Mouse (Mus musculus) right cerebral cortex, postnatal 4 days (tissue): Measurements from ENCODE around the gene Gabpb2.
"Not testable (repeated sequence)": the region's sequence is repeated elsewhere in the genome, so short reads cannot be mapped to it uniquely, and the experiment has no call there.

Experiments
- DNase-seq: peaks from one replicate; pipeline ENCODE4 v3.0.0-alpha.2; 2022

Gabpb2 gene

GRCm38 (mm10) chr3:95231298-95232221 is 13.8 kb upstream of the Gabpb2 start, which contains the start of gene Mllt11:
Gene Mllt11 (minus strand): TSS chr3:95232171.
- DNase-seq: no peak

- DNase-seq: no peak
Observed at GRCm38 (mm10) chr3:95230495-95231297, 13.0 kb upstream of the Gabpb2 start.

- DNase-seq: peak; percentile 43
Observed at GRCm38 (mm10) chr3:95229781-95230494, 12.2 kb upstream of the Gabpb2 start.

- peak; percentile 63 for DNase-seq
Observed at GRCm38 (mm10) chr3:95228894-95229780, 11.4 kb upstream of the Gabpb2 start.

- peak; percentile 91 for DNase-seq
Observed at GRCm38 (mm10) chr3:95228148-95228893, 10.6 kb upstream of the Gabpb2 start, which contains the start of gene Cdc42se1. Gene Cdc42se1 (plus strand): TSS chr3:95228732.

- DNase-seq: no peak
Observed at GRCm38 (mm10) chr3:95227214-95227613, 9.5 kb upstream of the Gabpb2 start.

- no peak for DNase-seq
Observed at GRCm38 (mm10) chr3:95224295-95224694, 6.6 kb upstream of the Gabpb2 start.

GRCm38 (mm10) chr3:95223041-95223440 is 5.3 kb upstream of the Gabpb2 start:
- DNase-seq: no peak

- no peak for DNase-seq
Observed at GRCm38 (mm10) chr3:95218466-95219137, 886 bp upstream of the Gabpb2 start.

- DNase-seq: no peak
Observed at GRCm38 (mm10) chr3:95216655-95217254, 961 bp downstream of the Gabpb2 start.

- DNase-seq: no peak
Observed at GRCm38 (mm10) chr3:95213609-95213975, 4.1 kb downstream of the Gabpb2 start.

- DNase-seq: not testable (repeated sequence)
Observed at GRCm38 (mm10) chr3:95212889-95213608, 4.7 kb downstream of the Gabpb2 start.

- no peak for DNase-seq
Observed at GRCm38 (mm10) chr3:95210585-95210984, 7.1 kb downstream of the Gabpb2 start.

GRCm38 (mm10) chr3:95208286-95208685 is 9.4 kb downstream of the Gabpb2 start:
- DNase-seq: no peak

GRCm38 (mm10) chr3:95203880-95204279 is 13.8 kb downstream of the Gabpb2 start:
- no peak for DNase-seq

GRCm38 (mm10) chr3:95200562-95200961 is 17.2 kb downstream of the Gabpb2 start:
- no peak for DNase-seq

- no peak for DNase-seq
Observed at GRCm38 (mm10) chr3:95200132-95200531, 17.6 kb downstream of the Gabpb2 start.

GRCm38 (mm10) chr3:95199101-95199500 is 18.6 kb downstream of the Gabpb2 start:
- DNase-seq: no peak

GRCm38 (mm10) chr3:95195772-95196171 is 21.9 kb downstream of the Gabpb2 start:
- DNase-seq: no peak
